Mouse (Mus musculus): Measurements from ENCODE around the gene Gpr180. TPM values are rescaled to one million over a fixed set of nuclear protein-coding genes. Genes with fewer than 3 reads are reported as not detected.

The Gpr180 gene
- 32.6 and 43.2 TPM in 2 replicates for polyA plus RNA-seq (2015; fragmentation: Nextera tagmentation; extraction: Ambion mirVana)

GRCm38 (mm10) chr14:118136744-118137452, at the start of gene Gpr180:
Gpr180 (plus strand) TSS chr14:118137158.

DNA sequence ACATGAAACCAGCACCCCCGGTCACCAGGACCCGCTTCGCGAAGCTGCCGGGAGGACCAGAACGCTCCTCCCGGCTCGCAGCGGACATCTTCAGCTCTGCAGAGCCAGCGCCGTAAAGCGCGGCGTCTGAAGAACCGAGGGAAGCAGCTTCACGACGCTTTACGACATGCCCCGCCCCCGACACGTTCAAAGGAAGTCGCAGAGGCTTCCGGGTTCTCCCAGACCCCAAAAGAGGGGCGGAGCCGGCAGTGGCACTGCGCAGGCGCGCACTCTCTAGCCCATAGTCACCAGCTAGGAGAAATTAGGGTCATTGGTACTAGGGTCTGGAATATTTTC, 4.3 kb upstream of the Gpr180 start, which contains the start of gene Tgds:
Gene Tgds, minus strand, starts transcription at position 114 of the 336 bp plus-strand sequence.

Other genes starting within 250 kb of the Gpr180 start
- 1.1 and 1.8 TPM in 2 replicates for gene Dct, start 84.9 kb upstream of the Gpr180 start, polyA plus RNA-seq (2015; fragmentation: Nextera tagmentation; extraction: Ambion mirVana)
- gene Tgds, start 4.4 kb upstream of the Gpr180 start, polyA plus RNA-seq (2015; fragmentation: Nextera tagmentation; extraction: Ambion mirVana) = 26.0 and 27.9 TPM in 2 replicates
- gene Sox21, start 99.9 kb downstream of the Gpr180 start, polyA plus RNA-seq (2015; fragmentation: Nextera tagmentation; extraction: Ambion mirVana) = 0.09 TPM in 1 of 2 replicates, not detected in the other
- gene Gm9376, start 129.8 kb downstream of the Gpr180 start, polyA plus RNA-seq (2015; fragmentation: Nextera tagmentation; extraction: Ambion mirVana) = not detected in 2 replicates